Mouse (Mus musculus): ENCODE data around the gene Olfr458. TPM values are rescaled to one million over a fixed set of nuclear protein-coding genes. Genes with fewer than 3 reads are reported as not detected.
"Not testable (repeated sequence)": the region's sequence is repeated elsewhere in the genome, so short reads cannot be mapped to it uniquely, and the experiment has no call there.

The Olfr458 gene
- polyA plus RNA-seq (2012; rRNA removed): not detected in 2 replicates

GRCm38 (mm10) chr6:42465096-42465495, at the start of gene Olfr458:
TSS of gene Olfr458 (minus strand) at chr6:42465196.
- TF ChIP-seq POLR2A (IDR thresholded peaks at IDR 0.05; ENCODE audit: borderline replicate concordance, insufficient read depth, low read length) (no peak), CTCF (IDR thresholded peaks at IDR 0.05; ENCODE audit: borderline replicate concordance, insufficient read depth, low read depth, low read length) (no peak)

DNA sequence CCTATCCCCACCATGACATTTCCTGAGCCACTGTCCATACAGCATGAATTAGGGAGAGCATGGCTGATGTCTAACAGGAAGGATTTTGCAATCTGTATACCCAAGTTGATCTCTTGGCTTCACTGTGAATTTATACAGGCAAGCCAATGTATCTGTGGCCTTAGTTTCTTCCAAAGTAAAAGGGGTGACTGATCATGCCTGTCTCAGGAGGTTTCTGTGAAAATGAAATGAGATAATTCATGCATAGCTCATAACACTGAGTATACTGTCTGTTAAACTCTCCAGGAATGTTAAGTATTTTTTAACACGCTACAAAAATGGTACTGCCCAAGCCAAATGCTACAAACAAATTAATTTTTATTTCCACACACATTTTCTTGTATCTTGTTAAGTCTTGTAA, 48.5 kb upstream of the Olfr458 start:
- Histone ChIP-seq H3K27me3 (ENCODE audit: control insufficient read depth, insufficient read depth, low read length) (no peaks in the 10 kb centered on the region), H3K27ac (ENCODE audit: insufficient read depth, low read length) (no peak overlapping the region), H3K4me3 (replicated peaks; ENCODE audit: insufficient read depth, low read depth, low read length) (no peak overlapping the region), H3K4me1 (ENCODE audit: control insufficient read depth, insufficient read depth, low read length) (no peaks in the 10 kb centered on the region)
- 80% methylated on average over 1 of the region's 1 CpGs for WGBS
- TF ChIP-seq CTCF (IDR thresholded peaks at IDR 0.05; ENCODE audit: borderline replicate concordance, insufficient read depth, low read depth, low read length) (no peak), POLR2A (IDR thresholded peaks at IDR 0.05; ENCODE audit: borderline replicate concordance, insufficient read depth, low read length) (no peak)
- no peak for DNase-seq

More at GRCm38 (mm10) chr6:42465096-42465495, at the start of gene Olfr458:
- Histone ChIP-seq H3K4me1 (ENCODE audit: control insufficient read depth, insufficient read depth, low read length) (no peaks in the 10 kb centered on the region), H3K27me3 (ENCODE audit: control insufficient read depth, insufficient read depth, low read length) (no peaks in the 10 kb centered on the region), H3K4me3 (replicated peaks; ENCODE audit: insufficient read depth, low read depth, low read length) (no peak within 1 kb of the TSS), H3K27ac (ENCODE audit: insufficient read depth, low read length) (no peak within 1 kb of the TSS)
- DNase-seq: no peak
- WGBS: 79% methylated on average over 1 of the region's 1 CpGs

DNA sequence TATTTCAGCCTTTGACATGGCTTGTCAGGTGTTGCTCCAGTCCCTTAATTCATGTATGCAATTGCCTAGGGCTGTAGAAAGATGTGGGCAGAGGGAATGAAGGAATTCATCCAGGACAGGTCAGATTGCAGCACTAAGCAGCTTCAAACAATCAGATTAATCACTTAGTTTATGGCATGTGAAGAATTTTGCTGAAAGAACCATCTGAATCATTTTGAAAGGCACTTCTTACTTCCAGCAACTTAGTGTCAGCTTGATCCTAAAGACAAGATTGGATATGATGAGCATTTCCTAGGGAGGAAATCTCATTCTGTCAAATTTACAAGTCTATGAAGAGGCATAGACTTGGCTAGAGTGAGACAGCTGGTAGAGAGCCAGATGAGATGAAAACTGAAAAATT, 44.3 kb upstream of the Olfr458 start:
- Histone ChIP-seq H3K4me1 (ENCODE audit: control insufficient read depth, insufficient read depth, low read length) (no peaks in the 10 kb centered on the region), H3K27me3 (ENCODE audit: control insufficient read depth, insufficient read depth, low read length) (no peaks in the 10 kb centered on the region), H3K27ac (ENCODE audit: insufficient read depth, low read length) (no peak overlapping the region), H3K4me3 (replicated peaks; ENCODE audit: insufficient read depth, low read depth, low read length) (no peak overlapping the region)
- TF ChIP-seq CTCF (IDR thresholded peaks at IDR 0.05; ENCODE audit: borderline replicate concordance, insufficient read depth, low read depth, low read length): no peak
- TF ChIP-seq POLR2A (IDR thresholded peaks at IDR 0.05; ENCODE audit: borderline replicate concordance, insufficient read depth, low read length): no peak
- no peak for DNase-seq

DNA sequence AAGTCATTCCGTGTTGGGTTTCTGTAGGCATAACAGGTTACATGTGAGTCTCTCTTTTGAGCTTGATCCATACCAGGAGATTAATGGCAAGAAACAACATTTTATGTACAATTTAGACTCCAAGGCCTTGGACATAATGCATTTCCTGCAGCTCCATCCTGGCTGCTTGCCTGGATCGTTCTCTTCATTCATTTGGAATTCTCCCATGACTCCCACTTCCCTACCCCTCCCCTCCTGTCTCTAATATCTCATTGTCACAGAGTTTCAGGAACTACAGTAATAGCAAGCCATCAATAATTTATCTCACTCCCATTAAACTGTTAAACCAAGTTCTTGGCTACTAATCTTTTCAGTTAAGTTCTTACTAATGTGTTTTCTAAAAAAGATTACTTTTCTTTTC, 38.5 kb upstream of the Olfr458 start:
- H3K4me3 ChIP-seq (replicated peaks; ENCODE audit: insufficient read depth, low read depth, low read length): no peak overlapping the region
- DNase-seq: no peak
- WGBS: 61% methylated on average over 2 of the region's 2 CpGs
- no peak overlapping the region for H3K27ac ChIP-seq (ENCODE audit: insufficient read depth, low read length)
- H3K27me3 ChIP-seq (ENCODE audit: control insufficient read depth, insufficient read depth, low read length): no peaks in the 10 kb centered on the region
- H3K4me1 ChIP-seq (ENCODE audit: control insufficient read depth, insufficient read depth, low read length): no peaks in the 10 kb centered on the region
- TF ChIP-seq POLR2A (IDR thresholded peaks at IDR 0.05; ENCODE audit: borderline replicate concordance, insufficient read depth, low read length) (no peak), CTCF (IDR thresholded peaks at IDR 0.05; ENCODE audit: borderline replicate concordance, insufficient read depth, low read depth, low read length) (no peak)

GRCm38 (mm10) chr6:42489731-42490130, 24.7 kb upstream of the Olfr458 start:
- Histone ChIP-seq H3K4me3 (replicated peaks; ENCODE audit: insufficient read depth, low read depth, low read length) (no peak overlapping the region), H3K27me3 (ENCODE audit: control insufficient read depth, insufficient read depth, low read length) (no peaks in the 10 kb centered on the region), H3K4me1 (ENCODE audit: control insufficient read depth, insufficient read depth, low read length) (no peaks in the 10 kb centered on the region), H3K27ac (ENCODE audit: insufficient read depth, low read length) (no peak overlapping the region)
- no peak for DNase-seq
- TF ChIP-seq CTCF (IDR thresholded peaks at IDR 0.05; ENCODE audit: borderline replicate concordance, insufficient read depth, low read depth, low read length): no peak
- TF ChIP-seq POLR2A (IDR thresholded peaks at IDR 0.05; ENCODE audit: borderline replicate concordance, insufficient read depth, low read length): no peak
- 66% methylated on average over 1 of the region's 1 CpGs for WGBS

- H3K4me3 ChIP-seq (replicated peaks; ENCODE audit: insufficient read depth, low read depth, low read length): no peak within 1 kb of the TSS
- no peaks in the 10 kb centered on the region for H3K27me3 ChIP-seq (ENCODE audit: control insufficient read depth, insufficient read depth, low read length)
- DNase-seq: no peak
- TF ChIP-seq POLR2A (IDR thresholded peaks at IDR 0.05; ENCODE audit: borderline replicate concordance, insufficient read depth, low read length): no peak
- TF ChIP-seq CTCF (IDR thresholded peaks at IDR 0.05; ENCODE audit: borderline replicate concordance, insufficient read depth, low read depth, low read length): no peak
- H3K4me1 ChIP-seq (ENCODE audit: control insufficient read depth, insufficient read depth, low read length): no peaks in the 10 kb centered on the region
- no peak within 1 kb of the TSS for H3K27ac ChIP-seq (ENCODE audit: insufficient read depth, low read length)
- 84% methylated on average over 1 of the region's 1 CpGs for WGBS
These were observed 22.1 kb upstream of the Olfr458 start, which contains the start of gene Olfr456 for GRCm38 (mm10) chr6:42487114-42487513. TSS of gene Olfr456 (minus strand) at chr6:42487214.

DNA sequence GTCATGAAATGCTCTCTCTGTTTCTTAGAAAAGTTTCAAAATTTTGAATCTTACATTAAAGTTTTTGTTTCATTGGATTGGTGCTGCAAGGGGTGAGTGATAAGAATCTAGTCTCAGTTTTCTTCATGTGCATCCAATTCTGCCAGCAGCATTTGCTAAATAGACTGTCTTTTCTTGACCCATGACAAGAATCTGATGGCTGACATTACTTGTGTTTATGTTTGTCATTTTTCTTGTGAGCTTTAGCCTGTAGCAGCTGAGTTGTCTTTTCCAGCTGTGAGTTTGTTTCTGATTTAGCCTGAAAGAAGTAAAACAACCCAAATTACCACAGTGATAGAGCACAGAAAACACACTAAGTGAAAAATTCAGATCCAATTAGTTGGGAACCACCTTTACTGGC, 19.6 kb upstream of the Olfr458 start:
- H3K4me3 ChIP-seq (replicated peaks; ENCODE audit: insufficient read depth, low read depth, low read length): no peak overlapping the region
- TF ChIP-seq POLR2A (IDR thresholded peaks at IDR 0.05; ENCODE audit: borderline replicate concordance, insufficient read depth, low read length) (no peak), CTCF (IDR thresholded peaks at IDR 0.05; ENCODE audit: borderline replicate concordance, insufficient read depth, low read depth, low read length) (no peak)
- no peaks in the 10 kb centered on the region for H3K27me3 ChIP-seq (ENCODE audit: control insufficient read depth, insufficient read depth, low read length)
- H3K27ac ChIP-seq (ENCODE audit: insufficient read depth, low read length): no peak overlapping the region
- no peaks in the 10 kb centered on the region for H3K4me1 ChIP-seq (ENCODE audit: control insufficient read depth, insufficient read depth, low read length)
- DNase-seq: no peak

DNA sequence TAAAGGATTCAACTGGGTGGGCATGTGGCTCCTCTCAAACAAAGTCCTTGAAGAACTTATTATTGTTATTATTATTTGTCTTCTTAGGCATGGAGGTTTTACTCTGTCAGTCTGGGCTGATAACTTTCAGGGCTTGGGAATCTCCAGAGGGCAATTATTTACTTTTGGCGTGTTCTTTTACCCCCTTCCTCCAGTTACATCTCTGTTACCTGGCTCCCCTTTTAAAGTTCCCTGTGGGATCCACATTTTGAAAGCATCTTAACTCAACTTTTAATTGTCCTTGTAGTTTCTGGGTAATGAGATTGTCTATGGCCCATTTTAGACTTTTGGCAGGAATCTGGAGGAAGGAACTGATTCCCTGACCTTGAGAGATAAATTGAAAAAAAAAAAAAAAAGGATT, 11.2 kb upstream of the Olfr458 start, which contains the start of gene Olfr457:
Gene Olfr457, minus strand, starts transcription at position 101 of the 400 bp plus-strand sequence.
- Histone ChIP-seq H3K27me3 (ENCODE audit: control insufficient read depth, insufficient read depth, low read length) (no peaks in the 10 kb centered on the region), H3K4me3 (replicated peaks; ENCODE audit: insufficient read depth, low read depth, low read length) (no peak within 1 kb of the TSS), H3K4me1 (ENCODE audit: control insufficient read depth, insufficient read depth, low read length) (no peaks in the 10 kb centered on the region), H3K27ac (ENCODE audit: insufficient read depth, low read length) (no peak within 1 kb of the TSS)
- TF ChIP-seq CTCF (IDR thresholded peaks at IDR 0.05; ENCODE audit: borderline replicate concordance, insufficient read depth, low read depth, low read length) (no peak), POLR2A (IDR thresholded peaks at IDR 0.05; ENCODE audit: borderline replicate concordance, insufficient read depth, low read length) (no peak)
- no peak for DNase-seq
- WGBS: 84% methylated on average over 1 of the region's 1 CpGs

GRCm38 (mm10) chr6:42471298-42471697, 6.3 kb upstream of the Olfr458 start:
- not testable (repeated sequence) for H3K27ac ChIP-seq (ENCODE audit: insufficient read depth, low read length); H3K4me3 ChIP-seq (replicated peaks; ENCODE audit: insufficient read depth, low read depth, low read length); H3K4me1 ChIP-seq (ENCODE audit: control insufficient read depth, insufficient read depth, low read length); H3K27me3 ChIP-seq (ENCODE audit: control insufficient read depth, insufficient read depth, low read length); DNase-seq
- WGBS: over 99% methylated on average over 4 of the region's 4 CpGs

All from cerebellum, adult 2 months (tissue).